Mouse (Mus musculus): ENCODE data around the gene Mitd1.

Mitd1 gene

GRCm38 (mm10) chr1:37867056-37867455 lies 23.2 kb downstream of the Mitd1 start:
- peak; percentile 57 to 75 for DNase-seq

GRCm38 (mm10) chr1:37866286-37866685 lies 23.9 kb downstream of the Mitd1 start, which contains the start of gene Tsga10:
Gene Tsga10, minus strand, starts transcription at chr1:37866429.
- no peak for DNase-seq

GRCm38 (mm10) chr1:37865401-37866215 lies 24.6 kb downstream of the Mitd1 start:
- DNase-seq = peak; percentile 37 to 38

- peak; percentile 100 for DNase-seq
Measured at GRCm38 (mm10) chr1:37864511-37865400, 25.5 kb downstream of the Mitd1 start.

- no peak for DNase-seq
Measured at GRCm38 (mm10) chr1:37850696-37851095, 39.5 kb downstream of the Mitd1 start.

- DNase-seq = no peak
Measured at GRCm38 (mm10) chr1:37846878-37847277, 43.3 kb downstream of the Mitd1 start.

GRCm38 (mm10) chr1:37831681-37832080 lies 58.5 kb downstream of the Mitd1 start:
- DNase-seq = peak; percentile 82 to 84
